Mouse (Mus musculus): ENCODE data around the gene Ssu72.
A peak's percentile ranks its signal among the peaks of the same experiment; 100 is the strongest.

Ssu72 gene

GRCm38 (mm10) chr4:155746575-155747490 is 42.2 kb downstream of the Ssu72 start:
- DNase-seq (ENCODE audit: low spot score): no peak

- DNase-seq (ENCODE audit: low spot score): no peak
Measured at GRCm38 (mm10) chr4:155757011-155757410, 52.4 kb downstream of the Ssu72 start.

- DNase-seq (ENCODE audit: low spot score): peak; percentile 52
Measured at GRCm38 (mm10) chr4:155759862-155760612, 55.4 kb downstream of the Ssu72 start.

DNA sequence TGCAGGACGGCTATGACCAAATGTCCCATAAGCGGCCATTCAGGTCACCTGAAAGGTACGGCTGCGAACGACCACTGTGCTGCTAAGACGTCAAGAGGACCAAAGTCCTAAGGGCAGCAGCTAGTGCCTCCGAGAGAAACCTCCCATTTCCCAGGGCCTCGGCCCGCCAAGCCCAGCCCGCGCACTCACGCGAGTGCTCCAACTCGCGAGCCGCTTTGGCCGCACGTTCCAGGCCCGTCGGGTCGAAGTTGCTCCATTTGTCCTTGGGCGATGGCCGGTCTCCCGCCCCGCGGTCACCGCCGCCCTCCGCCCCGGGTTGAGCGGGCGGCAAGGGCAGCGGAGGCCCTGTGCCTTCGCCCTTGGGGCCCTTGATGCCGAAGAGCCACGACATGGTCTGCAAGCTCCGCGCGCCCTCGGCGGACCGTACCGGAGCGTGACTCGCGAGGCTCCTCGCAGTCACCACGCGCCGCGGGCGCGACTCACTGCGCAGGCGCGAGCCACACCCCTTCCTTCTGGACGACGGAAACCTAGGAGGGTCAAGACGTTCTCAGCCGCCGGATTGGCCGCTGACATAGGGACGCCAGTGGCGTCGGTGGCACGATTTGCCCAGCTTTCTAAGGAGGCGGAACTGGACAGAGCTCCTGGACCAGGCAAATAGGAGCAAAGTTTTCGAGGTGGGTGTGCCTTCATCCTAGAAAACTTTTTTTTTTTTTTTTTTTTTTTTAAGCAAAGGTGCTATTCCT is 56.2 kb downstream of the Ssu72 start, which contains the start of gene Atad3a:
Atad3a (minus strand) TSS at position 481 of the 743 bp plus-strand sequence.
- DNase-seq (ENCODE audit: low spot score): peak; percentile 93

- DNase-seq (ENCODE audit: low spot score): no peak
Measured at GRCm38 (mm10) chr4:155761356-155762099, 56.9 kb downstream of the Ssu72 start.

- DNase-seq (ENCODE audit: low spot score): no peak
Measured at GRCm38 (mm10) chr4:155762357-155762756, 57.8 kb downstream of the Ssu72 start.

GRCm38 (mm10) chr4:155769496-155769879 is 64.9 kb downstream of the Ssu72 start:
- DNase-seq (ENCODE audit: low spot score): no peak

GRCm38 (mm10) chr4:155769880-155770512 is 65.4 kb downstream of the Ssu72 start:
- DNase-seq (ENCODE audit: low spot score): peak; percentile 82

DNA sequence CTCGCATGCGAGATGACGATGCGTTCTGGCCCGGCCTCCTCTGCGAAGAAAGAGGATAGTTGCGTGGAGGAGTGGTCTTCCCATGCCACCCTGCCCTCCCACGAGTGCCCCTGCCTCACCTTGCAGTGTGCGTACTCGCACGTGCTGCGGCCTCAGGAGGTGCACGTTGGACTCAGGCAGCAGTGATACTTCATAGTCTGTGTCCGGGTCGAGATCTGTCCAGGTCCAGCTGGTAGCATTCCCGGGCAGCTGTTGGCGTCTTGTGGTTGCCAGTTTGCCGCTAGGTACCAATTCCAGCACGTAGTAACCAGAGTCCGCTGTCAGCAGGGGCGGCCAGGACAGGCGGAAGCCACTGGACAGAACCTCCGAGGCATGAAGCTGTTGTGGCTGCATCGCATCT is 66.0 kb downstream of the Ssu72 start:
- no peak for DNase-seq (ENCODE audit: low spot score)

DNA sequence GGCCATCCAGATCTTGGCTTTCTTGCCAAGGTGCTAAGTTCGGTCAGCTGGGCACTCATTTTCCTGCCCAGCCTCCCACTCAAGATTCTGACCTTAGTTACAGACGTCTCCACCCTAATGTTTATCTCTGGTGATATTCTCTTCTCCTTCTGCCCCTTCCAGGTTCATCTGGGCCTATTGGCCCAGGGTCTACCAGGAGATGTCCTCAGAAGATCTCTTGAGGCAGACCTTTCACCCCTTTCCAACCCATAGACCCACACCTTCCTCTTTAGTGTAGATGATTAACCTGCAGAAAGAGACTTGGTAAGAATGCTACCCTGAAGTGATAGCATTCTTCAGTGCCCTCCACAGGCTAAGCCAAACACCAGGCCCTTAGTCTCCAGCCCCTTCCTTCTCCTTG is 67.1 kb downstream of the Ssu72 start:
- DNase-seq (ENCODE audit: low spot score): no peak

DNA sequence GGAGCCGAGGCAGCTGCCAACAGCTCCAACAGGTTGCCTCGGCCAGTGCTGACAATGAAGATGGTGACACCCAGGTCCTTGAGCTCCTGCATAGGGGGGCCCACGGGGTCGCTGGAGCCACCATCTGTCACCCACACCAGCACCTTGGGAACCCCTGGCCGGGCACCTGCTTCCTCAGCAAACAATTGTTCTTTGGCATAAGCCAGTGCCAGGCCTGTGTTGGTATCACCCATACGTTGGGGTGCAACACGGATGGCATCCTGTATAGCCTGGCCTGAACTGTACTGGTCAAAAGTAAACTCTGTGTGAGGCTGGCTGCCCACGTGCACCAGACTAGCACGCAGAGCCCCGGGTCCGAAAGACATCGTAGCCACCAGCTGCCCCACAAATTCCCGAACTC is 68.2 kb downstream of the Ssu72 start:
- no peak for DNase-seq (ENCODE audit: low spot score)

DNA sequence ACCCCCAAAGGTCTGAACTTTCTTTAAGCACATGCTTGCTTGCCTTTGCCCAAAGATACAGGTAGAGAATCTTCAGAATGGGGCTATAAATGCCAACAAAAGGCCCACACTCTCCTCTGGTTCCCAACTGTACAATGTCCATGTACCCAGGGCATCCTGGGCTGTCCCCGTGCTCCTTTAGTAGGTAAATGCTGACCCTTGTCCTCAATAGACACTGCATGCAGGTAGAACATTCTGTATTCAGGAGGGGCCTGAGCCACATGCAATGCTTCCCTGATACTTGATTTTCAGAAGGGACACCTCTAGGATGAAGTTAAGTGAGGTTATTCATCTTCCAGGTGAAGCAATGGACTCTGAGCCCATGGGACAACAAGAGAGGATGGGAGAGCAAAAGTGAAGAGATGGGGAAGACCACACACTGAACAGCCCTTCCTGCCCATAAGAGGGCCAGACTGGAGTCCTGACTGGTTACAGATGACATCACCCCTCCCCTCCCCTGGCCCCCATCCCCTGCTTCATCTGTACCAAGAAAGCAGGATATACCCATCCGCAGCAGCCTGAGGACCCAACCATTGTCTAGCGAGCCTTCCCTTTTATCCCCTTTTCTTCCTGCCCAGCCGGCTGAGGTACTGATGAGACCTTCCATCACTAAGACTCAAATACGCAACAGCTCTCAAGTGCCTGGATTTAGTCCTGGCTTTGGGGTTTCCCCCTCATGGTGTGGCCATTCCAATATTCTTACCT is 68.9 kb downstream of the Ssu72 start:
- no peak for DNase-seq (ENCODE audit: low spot score)

- peak; percentile 65 for DNase-seq (ENCODE audit: low spot score)
Measured at GRCm38 (mm10) chr4:155774280-155774754, 69.7 kb downstream of the Ssu72 start, which contains the start of gene Vwa1. TSS of gene Vwa1 (minus strand) at chr4:155774698.

DNA sequence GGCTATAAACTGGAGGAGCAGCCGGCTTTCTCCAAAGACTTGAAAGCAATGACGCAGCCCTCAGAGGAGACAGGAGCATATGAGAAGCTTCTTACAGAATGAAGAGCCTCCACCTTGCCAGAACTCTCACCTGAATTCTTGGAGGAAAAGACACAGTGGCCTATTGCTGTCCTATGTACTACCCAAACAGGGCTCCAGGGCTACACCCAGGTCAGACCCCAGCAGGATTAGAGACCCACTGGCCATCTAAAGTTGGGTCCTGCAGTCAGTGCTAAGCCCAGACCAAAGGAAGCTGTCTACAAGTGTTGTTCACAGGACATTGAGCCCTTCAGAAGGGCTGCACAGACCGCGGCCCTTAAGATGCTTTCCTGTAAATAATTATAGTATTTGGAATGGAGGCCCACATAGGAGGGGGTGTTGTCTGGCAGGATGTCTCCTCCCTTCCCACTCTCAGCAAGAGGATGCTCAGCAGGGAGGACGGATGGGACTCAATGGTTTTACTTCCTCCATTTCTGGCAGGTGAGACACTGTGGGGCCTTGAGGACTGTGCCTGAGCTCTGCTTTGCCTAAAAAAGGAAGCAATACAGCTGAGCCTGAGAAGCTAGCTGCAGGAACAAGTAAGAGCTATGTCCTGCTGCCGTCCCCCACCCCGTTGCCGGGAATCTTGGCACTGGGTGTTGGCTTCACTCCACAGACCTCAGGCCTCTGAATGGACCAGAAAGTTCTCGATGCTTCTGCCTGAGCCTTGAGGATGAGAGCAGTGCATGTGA is 70.6 kb downstream of the Ssu72 start:
- DNase-seq (ENCODE audit: low spot score): no peak

- no peak for DNase-seq (ENCODE audit: low spot score)
Measured at GRCm38 (mm10) chr4:155775855-155776254, 71.3 kb downstream of the Ssu72 start.

GRCm38 (mm10) chr4:155776704-155777335 is 72.2 kb downstream of the Ssu72 start:
- DNase-seq (ENCODE audit: low spot score): no peak

DNA sequence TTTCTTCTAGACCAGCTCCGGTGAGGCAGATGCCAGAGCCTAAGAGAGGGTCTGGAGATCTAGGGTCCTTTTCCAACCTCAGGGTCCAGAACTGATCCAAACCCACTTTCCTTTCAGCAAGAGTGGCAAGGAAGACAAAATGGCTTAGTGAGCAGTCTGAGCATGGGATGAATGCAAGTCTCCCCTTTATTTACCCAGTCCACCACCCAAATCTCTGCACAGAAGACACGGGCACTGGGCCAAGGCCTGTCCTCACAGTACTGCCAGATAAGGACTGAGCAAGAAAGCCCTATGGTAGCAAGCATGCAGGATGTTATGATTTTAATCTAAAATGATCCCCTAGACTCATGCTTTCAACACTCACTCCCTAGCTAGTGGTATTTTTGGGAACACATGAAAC is 73.2 kb downstream of the Ssu72 start:
- DNase-seq (ENCODE audit: low spot score): no peak

DNA sequence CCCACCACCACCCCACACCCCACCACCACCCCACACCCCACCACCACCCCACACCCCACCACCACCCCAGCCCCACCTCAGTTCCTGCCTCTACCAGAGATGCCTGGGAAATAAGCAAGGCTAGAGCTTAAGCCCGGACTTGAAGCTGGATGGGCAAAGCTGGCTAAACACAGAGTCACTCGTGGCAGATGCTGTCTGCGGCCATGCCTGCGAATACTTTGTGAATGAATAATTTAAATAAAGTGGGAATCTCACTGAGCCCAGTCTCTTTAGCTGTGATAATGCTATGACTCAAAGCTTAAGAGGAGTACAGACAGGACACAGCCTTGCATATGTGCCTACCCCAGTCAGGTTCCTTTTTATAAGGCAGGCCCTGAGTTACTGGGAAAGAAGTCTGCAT is 74.9 kb downstream of the Ssu72 start:
- no peak for DNase-seq (ENCODE audit: low spot score)

GRCm38 (mm10) chr4:155780895-155781294 is 76.3 kb downstream of the Ssu72 start:
- no peak for DNase-seq (ENCODE audit: low spot score)

Measured in c-Kit-positive CD71-positive TER-119-positive erythroid progenitor cells, embryonic 14.5 days (primary cell).